Mouse (Mus musculus): ENCODE data around the gene Lcmt2. TPM values are rescaled to one million over a fixed set of nuclear protein-coding genes. Genes with fewer than 3 reads are reported as not detected.

Gene Lcmt2
- 18.2 and 23.3 TPM in 2 replicates for polyA plus RNA-seq (2014; fragmentation: Nextera tagmentation; extraction: Ambion mirVana)

DNA sequence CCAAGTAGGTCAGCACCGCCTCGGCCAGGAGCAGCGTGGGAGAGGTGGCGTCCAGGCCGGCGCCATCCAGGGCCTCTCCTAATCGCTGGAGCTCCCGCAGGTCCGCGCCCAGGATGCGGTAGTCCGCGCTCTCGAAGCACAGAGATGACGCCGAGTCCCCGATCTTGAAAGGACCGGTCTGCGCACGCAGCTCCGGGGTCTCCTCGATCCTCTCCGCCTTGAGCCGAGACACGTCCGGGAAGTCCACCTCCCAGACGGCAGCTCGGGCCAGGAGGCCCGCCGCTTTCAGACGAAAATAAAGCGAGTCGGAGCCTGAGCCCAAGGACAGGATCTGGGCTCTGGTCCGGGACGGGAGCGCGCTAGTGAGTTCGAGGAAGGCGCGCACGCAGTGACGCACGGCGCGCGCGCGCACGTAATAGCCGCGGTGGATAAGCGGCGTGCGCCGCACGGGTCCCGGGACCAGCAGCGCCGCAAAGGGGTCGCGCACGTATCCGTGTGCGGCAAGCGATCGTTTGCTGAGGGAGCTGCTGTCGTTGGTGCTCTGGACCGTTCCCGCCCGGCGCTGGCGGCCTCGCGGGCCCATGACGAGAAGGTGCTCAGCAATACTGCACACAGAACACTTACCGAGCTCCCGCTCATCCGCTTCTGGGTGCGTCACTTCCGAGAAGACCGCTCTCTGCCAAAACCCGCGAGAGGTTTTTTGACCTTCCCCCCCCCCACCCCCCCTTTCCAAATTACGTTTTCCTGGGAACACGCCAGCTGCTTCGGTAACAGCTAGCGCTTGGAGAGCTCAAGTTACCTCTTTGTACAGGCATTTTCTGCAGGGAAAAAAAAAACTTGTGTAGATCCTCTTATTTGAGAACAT lies at the start of gene Lcmt2, which contains the start of gene Adal:
Lcmt2 (minus strand) TSS at position 636 of the 865 bp plus-strand sequence.
Adal (plus strand) TSS at position 411 of the 865 bp plus-strand sequence.
- peak; percentile 97 for DNase-seq
- H3K9ac ChIP-seq (replicated peaks; ENCODE audit: low read length), result peak within 1 kb of the TSS; percentile 91

DNA sequence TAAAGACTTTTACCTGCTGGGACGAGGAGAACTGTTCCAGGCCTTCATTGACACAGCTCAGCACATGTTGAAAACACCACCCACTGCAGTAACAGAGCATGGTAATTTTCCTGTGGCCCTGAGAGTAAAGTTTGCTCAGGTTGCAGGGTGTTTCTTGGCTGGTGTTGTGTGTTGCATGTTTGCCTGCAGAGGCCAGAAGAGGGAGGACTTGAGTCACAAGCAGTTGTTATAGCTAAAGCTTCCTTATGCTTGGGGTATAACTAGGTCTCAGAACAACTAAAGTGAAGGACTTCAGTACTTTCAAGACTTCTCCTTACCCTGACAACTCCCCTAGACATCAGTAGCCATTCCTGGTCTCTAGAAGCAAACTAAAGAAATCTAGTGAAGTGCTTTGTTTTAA lies 48.1 kb upstream of the Lcmt2 start:
- 82% methylated on average over 1 of the region's 1 CpGs for WGBS
- no peak overlapping the region for H3K4me2 ChIP-seq (ENCODE audit: low read length)
- no peak overlapping the region for H3K4me3 ChIP-seq (replicated peaks; ENCODE audit: low read depth, low read length)
- H3K36me3 ChIP-seq (ENCODE audit: control insufficient read depth, insufficient read depth, low read length), result peaks cover 94% of the 10 kb centered on the region
- no peaks in the 10 kb centered on the region for H3K4me1 ChIP-seq (ENCODE audit: control insufficient read depth, insufficient read depth, low read length)
- H3K27me3 ChIP-seq (ENCODE audit: control insufficient read depth, insufficient read depth, low read length), result no peaks in the 10 kb centered on the region
- no peak for ATAC-seq (ENCODE audit: low FRiP score, low TSS enrichment)
- no peak overlapping the region for H3K27ac ChIP-seq (replicated peaks; ENCODE audit: low read depth, low read length)
- peak; percentile 12 for DNase-seq
- no peaks in the 10 kb centered on the region for H3K9me3 ChIP-seq (ENCODE audit: control insufficient read depth, low read length)
- no peak overlapping the region for H3K9ac ChIP-seq (replicated peaks; ENCODE audit: low read length)

More for the DNA sequence above, at the start of gene Lcmt2, which contains the start of gene Adal:
- Histone ChIP-seq H3K27me3 (ENCODE audit: control insufficient read depth, insufficient read depth, low read length) (no peaks in the 10 kb centered on the region), H3K9me3 (ENCODE audit: control insufficient read depth, low read length) (no peaks in the 10 kb centered on the region), H3K27ac (replicated peaks; ENCODE audit: low read depth, low read length) (peak within 1 kb of the TSS; percentile 98), H3K4me1 (ENCODE audit: control insufficient read depth, insufficient read depth, low read length) (peaks cover 30% of the 10 kb centered on the region), H3K4me2 (ENCODE audit: low read length) (peak within 1 kb of the TSS; percentile 91), H3K36me3 (ENCODE audit: control insufficient read depth, insufficient read depth, low read length) (0 out of 2 replicates have a peak, but pooled peaks cover 17% of the 10 kb centered on the region), H3K4me3 (replicated peaks; ENCODE audit: low read depth, low read length) (peak within 1 kb of the TSS; percentile 71)
- under 1% methylated on average over 87 of the region's 87 CpGs for WGBS
- ATAC-seq (ENCODE audit: low FRiP score, low TSS enrichment), result peak; percentile 96

DNA sequence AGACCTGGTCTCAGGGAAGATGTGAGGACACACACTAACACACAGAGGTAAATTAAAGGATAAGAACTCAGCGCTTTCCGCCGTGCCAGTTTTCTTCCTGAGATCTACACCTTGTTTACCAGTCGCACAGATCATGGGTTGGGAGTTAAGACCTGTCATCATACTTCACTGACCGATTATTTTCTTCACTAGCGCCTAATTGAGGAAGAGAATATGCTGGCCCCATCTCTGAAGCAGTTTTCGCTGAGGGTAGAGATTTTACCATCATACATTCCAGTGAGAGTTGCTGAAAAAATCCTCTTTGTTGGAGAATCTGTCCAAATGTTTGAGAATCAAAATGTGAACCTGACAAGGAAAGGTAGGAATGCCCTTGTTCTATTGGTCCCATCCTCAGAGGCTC lies 43.7 kb upstream of the Lcmt2 start:
- WGBS, result 97% methylated on average over 7 of the region's 7 CpGs
- Histone ChIP-seq H3K4me2 (ENCODE audit: low read length) (no peak overlapping the region), H3K27ac (replicated peaks; ENCODE audit: low read depth, low read length) (no peak overlapping the region), H3K4me1 (ENCODE audit: control insufficient read depth, insufficient read depth, low read length) (no peaks in the 10 kb centered on the region), H3K9ac (replicated peaks; ENCODE audit: low read length) (no peak overlapping the region), H3K27me3 (ENCODE audit: control insufficient read depth, insufficient read depth, low read length) (no peaks in the 10 kb centered on the region), H3K36me3 (ENCODE audit: control insufficient read depth, insufficient read depth, low read length) (peaks cover 64% of the 10 kb centered on the region), H3K4me3 (replicated peaks; ENCODE audit: low read depth, low read length) (no peak overlapping the region), H3K9me3 (ENCODE audit: control insufficient read depth, low read length) (no peaks in the 10 kb centered on the region)
- DNase-seq, result no peak
- ATAC-seq (ENCODE audit: low FRiP score, low TSS enrichment), result no peak

DNA sequence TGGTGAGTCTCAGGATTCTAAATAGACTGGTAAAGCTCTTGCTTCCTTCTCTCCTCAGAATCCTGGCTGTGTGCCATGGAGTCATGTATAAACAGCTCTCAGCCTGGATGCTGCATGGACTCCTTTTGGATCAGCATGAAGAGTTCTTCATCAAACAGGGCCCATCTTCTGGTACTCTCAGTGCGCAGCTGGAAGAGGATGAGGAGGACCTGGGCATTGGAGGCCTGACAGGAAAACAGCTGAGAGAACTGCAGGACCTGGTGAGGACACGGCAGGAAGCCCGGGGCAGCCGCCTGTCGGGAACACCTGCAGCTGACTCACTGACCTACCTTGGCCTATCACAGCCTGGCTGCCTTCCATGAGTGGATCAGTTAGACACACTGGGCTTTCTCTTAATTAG lies 43.0 kb upstream of the Lcmt2 start:
- no peak overlapping the region for H3K4me2 ChIP-seq (ENCODE audit: low read length)
- no peak overlapping the region for H3K4me3 ChIP-seq (replicated peaks; ENCODE audit: low read depth, low read length)
- 86% methylated on average over 5 of the region's 5 CpGs for WGBS
- ATAC-seq (ENCODE audit: low FRiP score, low TSS enrichment) (no peak), DNase-seq (no peak)
- H3K27me3 ChIP-seq (ENCODE audit: control insufficient read depth, insufficient read depth, low read length), result no peaks in the 10 kb centered on the region
- peaks cover 65% of the 10 kb centered on the region for H3K36me3 ChIP-seq (ENCODE audit: control insufficient read depth, insufficient read depth, low read length)
- H3K9ac ChIP-seq (replicated peaks; ENCODE audit: low read length), result no peak overlapping the region
- no peak overlapping the region for H3K27ac ChIP-seq (replicated peaks; ENCODE audit: low read depth, low read length)
- H3K4me1 ChIP-seq (ENCODE audit: control insufficient read depth, insufficient read depth, low read length), result no peaks in the 10 kb centered on the region
- H3K9me3 ChIP-seq (ENCODE audit: control insufficient read depth, low read length), result no peaks in the 10 kb centered on the region

DNA sequence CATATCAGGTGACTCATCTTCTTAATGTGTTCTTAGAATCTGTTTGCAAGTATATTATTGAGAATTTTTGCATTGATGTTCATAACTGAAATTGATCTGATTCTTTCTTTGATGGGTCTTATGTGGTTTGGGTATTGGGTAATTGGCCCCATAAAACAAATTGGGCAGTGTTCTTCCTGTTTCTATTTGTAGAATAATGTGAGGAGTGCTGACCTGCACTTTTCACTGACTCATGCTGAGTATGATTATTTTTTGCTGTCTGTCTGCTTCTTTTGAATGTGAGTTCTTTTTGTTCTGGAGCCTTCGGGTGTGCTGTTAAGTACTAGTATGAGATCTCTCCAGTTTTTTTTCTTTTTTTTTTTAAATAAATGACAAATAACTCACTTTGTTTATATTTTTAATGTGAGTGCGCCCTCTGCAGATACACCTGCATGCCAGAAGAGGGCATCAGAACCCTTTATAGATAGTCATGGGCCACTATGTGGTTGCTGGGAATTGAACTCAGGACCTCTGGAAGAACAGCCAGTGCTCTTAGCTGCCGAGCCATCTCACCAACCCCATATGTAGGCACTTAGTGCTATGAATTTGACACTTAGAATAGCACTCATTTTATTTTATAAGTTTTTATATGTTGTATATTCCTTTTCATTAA lies 38.5 kb upstream of the Lcmt2 start:
- peaks cover 67% of the 10 kb centered on the region for H3K36me3 ChIP-seq (ENCODE audit: control insufficient read depth, insufficient read depth, low read length)
- H3K4me2 ChIP-seq (ENCODE audit: low read length), result no peak overlapping the region
- H3K9ac ChIP-seq (replicated peaks; ENCODE audit: low read length), result no peak overlapping the region
- no peaks in the 10 kb centered on the region for H3K4me1 ChIP-seq (ENCODE audit: control insufficient read depth, insufficient read depth, low read length)
- H3K4me3 ChIP-seq (replicated peaks; ENCODE audit: low read depth, low read length), result no peak overlapping the region
- DNase-seq, result no peak
- 95% methylated on average over 3 of the region's 3 CpGs for WGBS
- H3K9me3 ChIP-seq (ENCODE audit: control insufficient read depth, low read length), result no peaks in the 10 kb centered on the region
- H3K27ac ChIP-seq (replicated peaks; ENCODE audit: low read depth, low read length), result no peak overlapping the region
- no peaks in the 10 kb centered on the region for H3K27me3 ChIP-seq (ENCODE audit: control insufficient read depth, insufficient read depth, low read length)
- no peak for ATAC-seq (ENCODE audit: low FRiP score, low TSS enrichment)

DNA sequence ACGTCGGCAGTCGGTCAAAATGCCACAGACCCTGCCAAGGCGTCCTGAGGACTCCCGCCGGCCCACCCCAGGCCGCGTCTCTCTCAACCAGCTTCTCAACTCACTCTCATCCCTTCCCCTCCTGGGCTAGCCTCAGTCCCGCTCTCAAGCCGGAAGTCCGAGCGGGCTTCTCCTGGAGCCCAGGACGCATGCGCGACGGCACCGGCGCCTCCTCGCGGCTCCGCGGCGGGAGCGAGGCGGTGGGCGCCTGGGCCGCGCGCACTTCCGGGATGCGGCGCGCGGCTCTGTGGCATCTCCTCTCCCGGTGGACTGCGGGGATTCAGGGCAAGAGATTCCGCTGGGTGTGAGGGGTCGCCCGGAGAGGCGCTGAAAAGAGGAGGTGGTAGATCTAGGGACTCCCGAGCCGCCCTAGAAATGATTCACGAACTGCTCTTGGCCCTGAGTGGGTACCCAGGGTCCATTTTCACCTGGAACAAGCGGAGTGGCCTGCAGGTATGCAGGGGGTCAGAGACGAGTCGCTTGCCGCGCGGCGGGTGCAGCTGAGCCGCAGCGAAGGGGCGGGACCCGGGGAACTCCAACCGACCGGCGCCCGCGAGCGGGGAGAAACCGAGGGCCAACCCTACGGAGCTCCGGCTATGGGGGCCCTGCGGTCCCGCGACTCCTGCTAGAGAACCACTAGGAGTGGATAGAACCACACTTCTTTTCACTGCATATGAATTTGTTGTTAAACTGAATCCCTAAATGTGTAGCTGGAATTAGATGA lies 30.7 kb upstream of the Lcmt2 start, which contains the start of gene Zscan29:
Zscan29 (minus strand) TSS at position 146 of the 763 bp plus-strand sequence.
- WGBS, result under 1% methylated on average over 66 of the region's 66 CpGs
- Histone ChIP-seq H3K27ac (replicated peaks; ENCODE audit: low read depth, low read length) (peak within 1 kb of the TSS; percentile 65), H3K4me2 (ENCODE audit: low read length) (peak within 1 kb of the TSS; percentile 74), H3K9ac (replicated peaks; ENCODE audit: low read length) (peak within 1 kb of the TSS; percentile 65), H3K4me3 (replicated peaks; ENCODE audit: low read depth, low read length) (peak within 1 kb of the TSS; percentile 83), H3K9me3 (ENCODE audit: control insufficient read depth, low read length) (no peaks in the 10 kb centered on the region), H3K36me3 (ENCODE audit: control insufficient read depth, insufficient read depth, low read length) (peaks cover 34% of the 10 kb centered on the region), H3K4me1 (ENCODE audit: control insufficient read depth, insufficient read depth, low read length) (peaks cover 23% of the 10 kb centered on the region), H3K27me3 (ENCODE audit: control insufficient read depth, insufficient read depth, low read length) (no peaks in the 10 kb centered on the region)
- ATAC-seq (ENCODE audit: low FRiP score, low TSS enrichment), result peak; percentile 95
- DNase-seq, result peak; percentile 97

GRCm38 (mm10) chr2:121170481-121170971 lies 30.1 kb upstream of the Lcmt2 start, which contains the start of gene Tubgcp4:
Gene Tubgcp4 (plus strand): TSS chr2:121170654.
- peaks cover 32% of the 10 kb centered on the region for H3K36me3 ChIP-seq (ENCODE audit: control insufficient read depth, insufficient read depth, low read length)
- peak within 1 kb of the TSS; percentile 74 for H3K4me2 ChIP-seq (ENCODE audit: low read length)
- H3K27ac ChIP-seq (replicated peaks; ENCODE audit: low read depth, low read length), result peak within 1 kb of the TSS; percentile 65
- H3K4me1 ChIP-seq (ENCODE audit: control insufficient read depth, insufficient read depth, low read length), result peaks cover 23% of the 10 kb centered on the region
- peak within 1 kb of the TSS; percentile 65 for H3K9ac ChIP-seq (replicated peaks; ENCODE audit: low read length)
- ATAC-seq (ENCODE audit: low FRiP score, low TSS enrichment) (no peak; the same call in 1 of the 2 replicates), DNase-seq (no peak)
- H3K27me3 ChIP-seq (ENCODE audit: control insufficient read depth, insufficient read depth, low read length), result no peaks in the 10 kb centered on the region
- peak within 1 kb of the TSS; percentile 83 for H3K4me3 ChIP-seq (replicated peaks; ENCODE audit: low read depth, low read length)
- H3K9me3 ChIP-seq (ENCODE audit: control insufficient read depth, low read length), result no peaks in the 10 kb centered on the region
- under 1% methylated on average over 38 of the region's 38 CpGs for WGBS

DNA sequence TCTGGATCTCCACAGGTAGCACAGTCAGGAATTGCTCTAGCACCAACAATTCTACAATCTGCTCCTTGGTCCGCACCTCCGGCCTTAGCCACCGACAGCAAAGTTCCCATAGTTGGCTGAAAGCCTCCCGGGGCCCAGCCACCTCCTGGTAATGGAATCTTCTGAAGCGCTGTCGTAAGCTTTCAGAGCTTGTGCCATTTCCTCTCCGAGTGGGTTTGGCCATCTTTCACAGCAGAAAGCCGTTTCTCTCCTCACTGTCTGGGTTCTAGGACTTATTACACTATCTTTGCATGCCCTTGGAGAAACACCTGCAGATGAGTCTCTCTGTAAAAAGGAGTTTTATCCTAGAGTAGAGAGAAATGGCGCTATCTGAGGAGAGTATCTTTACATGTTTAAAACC lies 29.4 kb upstream of the Lcmt2 start:
- no peak for ATAC-seq (ENCODE audit: low FRiP score, low TSS enrichment)
- Histone ChIP-seq H3K36me3 (ENCODE audit: control insufficient read depth, insufficient read depth, low read length) (peaks cover 30% of the 10 kb centered on the region), H3K27me3 (ENCODE audit: control insufficient read depth, insufficient read depth, low read length) (no peaks in the 10 kb centered on the region), H3K4me3 (replicated peaks; ENCODE audit: low read depth, low read length) (peak overlapping the region; percentile 83), H3K9ac (replicated peaks; ENCODE audit: low read length) (peak overlapping the region; percentile 65), H3K27ac (replicated peaks; ENCODE audit: low read depth, low read length) (no peak overlapping the region), H3K4me2 (ENCODE audit: low read length) (peak overlapping the region; percentile 74), H3K4me1 (ENCODE audit: control insufficient read depth, insufficient read depth, low read length) (peaks cover 23% of the 10 kb centered on the region), H3K9me3 (ENCODE audit: control insufficient read depth, low read length) (no peaks in the 10 kb centered on the region)
- peak; percentile 25 for DNase-seq
- 8% methylated on average over 9 of the region's 9 CpGs for WGBS
